Mouse (Mus musculus) v-Abl transformed pro-B cells (cell line): ENCODE measurements around the gene Pnpla5.

Source experiments
- in situ Hi-C, 2 experiments: fragments of 400-800 bp; cut with MboI; formaldehyde crosslinking; loops; one replicate each; pipeline ENCODE4 v1.15.1; 2025; ENCODE audit not compliant: unreplicated experiment in 2 of 2

Gene Pnpla5

DNA sequence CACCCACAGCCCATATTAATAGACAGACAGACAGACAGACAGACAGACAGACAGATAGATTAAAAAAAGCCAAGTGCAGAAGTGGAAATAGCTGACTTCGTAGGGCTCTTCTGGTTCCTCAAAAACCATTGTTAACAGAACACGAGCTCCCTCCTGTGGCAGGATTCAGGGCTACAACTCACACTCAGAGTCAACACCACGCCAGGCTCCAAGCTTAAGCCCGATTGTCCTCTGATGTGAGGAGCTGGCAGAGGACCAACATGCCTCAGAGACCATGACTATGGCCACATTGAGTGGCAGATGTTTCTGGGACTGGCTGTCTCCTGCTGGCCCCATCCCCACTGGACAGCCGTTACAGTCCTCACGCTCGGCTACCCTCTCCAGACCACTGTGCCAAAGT, 50.7 kb downstream of the Pnpla5 start:
- in situ Hi-C loops, result loop anchor here (10.0 to 25.0 kb wide), 7 partner anchors 193 to 2010 kb away; partner anchors contain the start of genes 4930407I10Rik (in 1 of the 2), Bik (in 1 of the 2), Mei1 (in 1 of the 2) and Nfam1 (in 1 of the 2)

DNA sequence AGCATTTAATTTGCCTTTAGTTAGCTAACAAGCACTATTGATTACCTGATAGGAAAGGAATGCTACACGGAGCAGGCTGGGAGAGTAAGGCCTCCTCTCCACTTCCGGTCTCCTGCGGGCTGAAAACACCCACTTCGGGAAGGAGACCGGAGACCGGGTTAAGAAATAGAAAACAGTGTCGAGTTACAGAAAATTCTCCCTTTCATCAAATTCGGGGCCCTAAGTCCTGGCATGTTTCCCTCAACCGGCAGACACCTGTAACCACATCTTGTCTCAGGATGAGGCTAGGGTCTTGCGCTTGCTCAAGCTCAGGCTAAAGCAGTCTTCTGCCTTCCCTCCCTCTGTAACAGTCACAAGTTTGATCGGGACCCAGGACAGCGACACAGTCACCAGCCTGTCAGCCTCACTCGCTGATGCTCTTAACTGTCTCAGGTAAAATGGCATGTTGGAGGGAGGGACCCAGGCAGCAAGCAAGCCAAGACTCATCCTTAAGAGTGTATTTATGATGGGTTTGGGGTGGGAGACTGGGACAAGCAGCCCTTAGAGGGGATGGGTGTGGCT, 52.8 kb downstream of the Pnpla5 start:
- in situ Hi-C loops, result loop anchor here (10.0 to 25.0 kb wide), 7 partner anchors 195 to 2008 kb away; partner anchors contain the start of genes 4930407I10Rik (in 1 of the 2), Bik (in 1 of the 2), Mei1 (in 1 of the 2) and Nfam1 (in 1 of the 2)

DNA sequence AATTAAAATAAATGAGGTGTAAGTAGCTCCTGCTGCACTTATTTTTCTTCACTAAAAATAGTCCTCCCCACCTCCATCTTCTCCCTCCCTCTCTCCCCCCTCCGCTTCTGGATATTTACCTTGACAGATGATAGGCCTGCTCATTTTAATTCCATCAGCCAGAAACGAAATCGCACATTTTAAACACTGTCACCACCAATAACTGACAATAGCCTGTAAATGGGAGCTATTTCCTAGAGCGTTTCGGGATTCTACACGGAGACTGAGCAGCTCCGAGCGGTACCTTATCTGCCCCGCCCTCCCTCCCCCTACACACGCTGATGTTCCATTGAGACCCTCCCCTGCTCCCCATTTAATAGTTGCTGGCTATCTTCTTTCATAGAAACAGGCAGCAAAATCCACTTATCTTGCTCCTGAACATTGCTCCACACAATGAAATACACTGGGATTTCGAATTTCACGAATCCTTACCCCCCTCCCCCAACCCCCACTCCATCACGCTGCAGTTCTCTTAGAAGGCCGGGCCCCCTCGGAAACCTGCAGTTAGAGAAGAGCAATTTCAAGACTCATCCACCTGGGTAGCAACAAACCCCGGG, 53.4 kb downstream of the Pnpla5 start:
- in situ Hi-C loops, result loop anchor here (10.0 to 25.0 kb wide), 7 partner anchors 195 to 2007 kb away; partner anchors contain the start of genes 4930407I10Rik (in 1 of the 2), Bik (in 1 of the 2), Mei1 (in 1 of the 2) and Nfam1 (in 1 of the 2)

DNA sequence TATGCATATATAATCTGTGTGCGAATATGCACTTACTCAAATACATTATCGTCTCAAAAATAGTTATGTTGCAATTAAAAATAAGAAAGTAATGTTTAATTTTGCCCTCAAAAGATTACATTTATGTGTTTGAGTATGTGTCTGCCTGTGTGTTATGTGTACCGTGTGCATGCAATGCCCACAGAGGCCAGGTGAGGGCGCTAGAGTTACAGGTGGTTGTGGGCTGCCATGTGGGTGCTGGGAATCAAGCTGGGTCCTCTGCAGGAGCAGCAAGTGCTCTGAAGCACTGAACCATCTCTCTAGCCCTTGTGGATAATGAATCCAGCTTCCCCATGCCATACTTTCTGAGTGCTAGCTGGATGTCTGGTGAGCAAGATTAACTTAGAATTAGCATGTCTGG, 57.3 kb downstream of the Pnpla5 start:
- in situ Hi-C loops, result loop anchor here in 1 of 2 experiments (25.0 kb wide), 6 partner anchors 303 to 2003 kb away; partner anchors contain the start of genes 4930407I10Rik, Bik, Mei1 and Nfam1

DNA sequence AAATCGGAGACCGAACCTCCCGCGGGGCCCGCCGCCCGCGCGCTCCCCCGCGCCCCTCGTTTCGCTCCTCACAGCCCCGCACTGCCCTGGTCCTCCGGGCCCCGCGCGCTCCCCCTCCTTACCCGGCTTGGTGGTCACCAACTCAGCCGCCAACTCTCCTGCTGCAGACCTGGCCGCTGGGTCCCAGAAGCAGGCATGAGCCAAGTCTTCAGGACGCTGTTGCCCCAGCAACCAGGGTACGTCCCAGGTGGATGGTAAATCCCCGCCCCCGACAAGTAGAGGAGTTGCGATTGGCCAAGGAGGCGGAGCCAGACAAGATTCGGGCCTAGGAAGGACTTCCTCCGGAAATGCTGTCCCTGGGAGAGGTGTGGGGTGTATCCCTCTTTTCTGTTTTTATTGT, 57.8 kb downstream of the Pnpla5 start, which contains the start of gene Efcab6:
Efcab6 (minus strand) TSS at position 240 of the 400 bp plus-strand sequence.
- in situ Hi-C loops, result loop anchor here in 1 of 2 experiments (25.0 kb wide), 6 partner anchors 303 to 2003 kb away; partner anchors contain the start of genes 4930407I10Rik, Bik, Mei1 and Nfam1
